Mouse (Mus musculus): ENCODE data around the gene Tst. TPM values are rescaled to one million over a fixed set of nuclear protein-coding genes. Genes with fewer than 3 reads are reported as not detected.
A peak's percentile ranks its signal among the peaks of the same experiment; 100 is the strongest.

The Tst gene
- 6.3 and 6.7 TPM in 2 replicates for polyA plus RNA-seq (2016; fragmentation: Nextera tagmentation; extraction: Ambion mirVana)

DNA sequence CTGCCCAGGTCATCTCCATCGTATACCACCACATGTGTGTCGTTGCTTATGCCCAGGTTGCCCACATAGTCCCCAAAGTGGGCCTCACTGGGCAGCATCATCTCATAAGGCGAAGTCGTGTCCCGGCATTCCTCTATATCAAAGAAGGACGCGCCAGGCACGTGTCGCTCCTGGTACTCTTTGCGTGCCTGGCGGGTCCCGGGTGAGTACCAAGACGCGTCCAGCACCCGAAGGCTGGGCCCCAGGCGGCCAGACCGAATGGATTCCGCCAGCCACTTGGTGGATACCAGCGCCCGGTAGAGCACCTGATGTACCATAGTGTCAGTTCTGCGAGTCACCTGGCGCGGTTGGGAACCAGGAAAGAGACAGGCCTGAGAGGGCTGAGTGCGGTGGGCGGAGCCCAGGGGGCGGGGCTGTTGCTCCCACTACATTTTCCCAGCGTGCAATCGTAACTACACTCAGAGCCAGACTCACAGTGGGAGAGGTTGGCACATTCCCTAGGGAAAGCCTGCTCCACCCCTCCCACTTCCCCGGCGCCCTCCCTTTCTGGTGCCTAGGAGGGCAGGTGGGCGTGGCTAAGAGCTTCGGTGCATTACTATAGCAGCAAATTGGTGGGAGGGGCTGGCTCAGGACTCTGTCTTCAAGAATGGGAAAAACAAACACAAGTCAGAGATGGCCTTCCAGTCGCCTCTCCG is at the start of gene Tst:
TSS of gene Tst (minus strand) at position 391 of the 695 bp plus-strand sequence.
- H3K27ac ChIP-seq = peak within 1 kb of the TSS; percentile 88
- H3K4me3 ChIP-seq (replicated peaks) = peak within 1 kb of the TSS; percentile 67
- H3K9me3 ChIP-seq = no peaks in the 10 kb centered on the region
- peak within 1 kb of the TSS; percentile 92 for H3K4me2 ChIP-seq
- H3K9ac ChIP-seq (replicated peaks) = peak within 1 kb of the TSS; percentile 66
- no peaks in the 10 kb centered on the region for H3K36me3 ChIP-seq
- H3K4me1 ChIP-seq (replicated peaks) = peaks cover 34% of the 10 kb centered on the region
- peak; percentile 44; the same call in 1 of the 2 replicates for ATAC-seq (ENCODE audit: insufficient number of reproducible peaks, insufficient read depth, low FRiP score, low TSS enrichment, low read depth)
- peaks cover 32% of the 10 kb centered on the region for H3K27me3 ChIP-seq
- WGBS = 2% methylated on average over 34 of the region's 34 CpGs

- ATAC-seq (ENCODE audit: insufficient number of reproducible peaks, insufficient read depth, low FRiP score, low TSS enrichment, low read depth) = no peak
- Histone ChIP-seq H3K27me3 (no peaks in the 10 kb centered on the region), H3K9ac (replicated peaks) (no peak overlapping the region), H3K4me3 (replicated peaks) (no peak overlapping the region), H3K36me3 (no peaks in the 10 kb centered on the region), H3K4me1 (replicated peaks) (peaks cover 13% of the 10 kb centered on the region), H3K9me3 (no peaks in the 10 kb centered on the region), H3K27ac (no peak overlapping the region), H3K4me2 (no peak overlapping the region)
- WGBS = 83% methylated on average over 4 of the region's 4 CpGs
Measured at GRCm38 (mm10) chr15:78455168-78455567, 49.5 kb upstream of the Tst start.

DNA sequence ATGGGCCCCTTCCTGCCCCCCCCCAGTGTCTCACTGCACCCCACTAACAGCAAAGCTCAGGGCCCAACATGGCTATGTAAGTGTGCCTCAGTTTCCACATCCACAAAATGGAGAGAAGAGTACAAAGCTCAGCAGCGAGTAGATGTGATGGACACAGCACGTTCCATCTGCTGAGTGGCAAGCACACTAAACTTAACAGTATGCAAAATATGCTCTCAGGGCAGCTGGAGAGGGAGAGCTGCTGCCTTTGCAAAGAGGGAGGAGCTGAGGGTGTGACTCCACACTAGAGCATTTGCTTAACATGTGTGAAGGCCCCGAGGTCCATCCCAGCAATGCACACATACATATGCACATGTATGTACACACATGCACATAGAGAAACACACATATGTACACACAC is 47.2 kb upstream of the Tst start:
- H3K4me3 ChIP-seq (replicated peaks) = no peak overlapping the region
- peaks cover 26% of the 10 kb centered on the region for H3K4me1 ChIP-seq (replicated peaks)
- 89% methylated on average over 3 of the region's 3 CpGs for WGBS
- ATAC-seq (ENCODE audit: insufficient number of reproducible peaks, insufficient read depth, low FRiP score, low TSS enrichment, low read depth) = no peak
- H3K9ac ChIP-seq (replicated peaks) = no peak overlapping the region
- H3K36me3 ChIP-seq = no peaks in the 10 kb centered on the region
- H3K9me3 ChIP-seq = no peaks in the 10 kb centered on the region
- no peak overlapping the region for H3K27ac ChIP-seq
- no peaks in the 10 kb centered on the region for H3K27me3 ChIP-seq
- no peak overlapping the region for H3K4me2 ChIP-seq

- H3K27ac ChIP-seq = no peak overlapping the region
- H3K4me1 ChIP-seq (replicated peaks) = peaks cover 22% of the 10 kb centered on the region
- ATAC-seq (ENCODE audit: insufficient number of reproducible peaks, insufficient read depth, low FRiP score, low TSS enrichment, low read depth) = no peak
- no peaks in the 10 kb centered on the region; the same call in 1 of the 2 replicates for H3K27me3 ChIP-seq
- H3K36me3 ChIP-seq = no peaks in the 10 kb centered on the region
- no peak overlapping the region for H3K9ac ChIP-seq (replicated peaks)
- H3K4me2 ChIP-seq = no peak overlapping the region
- no peaks in the 10 kb centered on the region for H3K9me3 ChIP-seq
- 90% methylated on average over 2 of the region's 2 CpGs for WGBS
- no peak overlapping the region for H3K4me3 ChIP-seq (replicated peaks)
Measured at GRCm38 (mm10) chr15:78451201-78451600, 45.5 kb upstream of the Tst start.

- H3K36me3 ChIP-seq = no peaks in the 10 kb centered on the region
- H3K4me1 ChIP-seq (replicated peaks) = peaks cover 15% of the 10 kb centered on the region
- no peak for ATAC-seq (ENCODE audit: insufficient number of reproducible peaks, insufficient read depth, low FRiP score, low TSS enrichment, low read depth)
- H3K4me2 ChIP-seq = no peak overlapping the region
- H3K27me3 ChIP-seq = no peaks in the 10 kb centered on the region; the same call in 1 of the 2 replicates
- no peak overlapping the region for H3K4me3 ChIP-seq (replicated peaks)
- no peak overlapping the region for H3K9ac ChIP-seq (replicated peaks)
- WGBS = 88% methylated on average over 6 of the region's 6 CpGs
- no peak overlapping the region; the same call in 1 of the 2 replicates for H3K27ac ChIP-seq
- H3K9me3 ChIP-seq = no peaks in the 10 kb centered on the region
Measured at GRCm38 (mm10) chr15:78450419-78450768, 44.7 kb upstream of the Tst start.

DNA sequence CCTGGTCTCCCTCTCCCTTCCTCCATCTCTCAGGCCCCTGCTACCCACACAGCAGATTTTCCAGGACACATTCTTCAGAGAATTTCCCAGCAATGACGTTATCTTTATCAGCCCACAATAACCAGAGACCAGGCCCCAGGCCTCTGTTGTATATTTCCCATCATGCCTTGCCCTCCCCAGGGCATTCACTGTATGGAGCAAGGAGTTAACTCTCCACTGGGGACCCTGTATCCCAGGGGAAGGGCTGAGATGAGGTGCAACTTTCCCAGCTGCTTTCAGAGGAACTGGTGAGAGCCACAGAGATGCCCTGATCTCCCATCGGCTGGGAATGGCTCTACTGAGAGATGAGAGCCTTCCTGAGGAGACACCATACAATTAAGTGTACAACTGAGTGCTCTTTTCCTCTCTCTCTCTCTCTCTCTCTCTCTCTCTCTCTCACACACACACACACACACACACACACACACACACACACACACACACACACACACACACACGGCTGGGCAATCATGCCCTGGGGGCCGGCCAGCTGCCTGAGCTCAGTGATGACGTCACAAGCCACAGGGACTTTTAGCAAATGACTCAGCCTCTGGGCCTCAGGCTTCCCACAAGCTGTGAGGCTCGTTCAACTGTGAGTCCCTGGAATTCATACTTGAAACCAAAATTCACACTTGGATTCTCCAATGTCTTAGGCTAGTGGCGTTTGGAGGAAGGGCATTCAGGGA is 44.1 kb upstream of the Tst start:
- ATAC-seq (ENCODE audit: insufficient number of reproducible peaks, insufficient read depth, low FRiP score, low TSS enrichment, low read depth) = no peak
- Histone ChIP-seq H3K4me3 (replicated peaks) (no peak overlapping the region), H3K4me1 (replicated peaks) (peaks cover 15% of the 10 kb centered on the region), H3K36me3 (no peaks in the 10 kb centered on the region), H3K4me2 (no peak overlapping the region), H3K27me3 (no peaks in the 10 kb centered on the region; the same call in 1 of the 2 replicates), H3K27ac (no peak overlapping the region; the same call in 1 of the 2 replicates), H3K9ac (replicated peaks) (no peak overlapping the region), H3K9me3 (no peaks in the 10 kb centered on the region)
- WGBS = 32% methylated on average over 7 of the region's 7 CpGs

- H3K27me3 ChIP-seq = no peaks in the 10 kb centered on the region; the same call in 1 of the 2 replicates
- peaks cover 15% of the 10 kb centered on the region for H3K4me1 ChIP-seq (replicated peaks)
- no peaks in the 10 kb centered on the region for H3K9me3 ChIP-seq
- no peak overlapping the region for H3K9ac ChIP-seq (replicated peaks)
- ATAC-seq (ENCODE audit: insufficient number of reproducible peaks, insufficient read depth, low FRiP score, low TSS enrichment, low read depth) = no peak
- no peak overlapping the region for H3K4me3 ChIP-seq (replicated peaks)
- H3K4me2 ChIP-seq = no peak overlapping the region
- WGBS = 62% methylated on average over 6 of the region's 6 CpGs
- H3K27ac ChIP-seq = no peak overlapping the region
- H3K36me3 ChIP-seq = no peaks in the 10 kb centered on the region
Measured at GRCm38 (mm10) chr15:78449131-78449530, 43.4 kb upstream of the Tst start.

- peaks cover 15% of the 10 kb centered on the region for H3K4me1 ChIP-seq (replicated peaks)
- no peaks in the 10 kb centered on the region; the same call in 1 of the 2 replicates for H3K27me3 ChIP-seq
- H3K9me3 ChIP-seq = no peaks in the 10 kb centered on the region
- WGBS = 2% methylated on average over 22 of the region's 22 CpGs
- peak overlapping the region; percentile 62 for H3K4me2 ChIP-seq
- peak overlapping the region; percentile 27 for H3K9ac ChIP-seq (replicated peaks)
- peak; percentile 29; the same call in 1 of the 2 replicates for ATAC-seq (ENCODE audit: insufficient number of reproducible peaks, insufficient read depth, low FRiP score, low TSS enrichment, low read depth)
- peak overlapping the region; percentile 29 for H3K4me3 ChIP-seq (replicated peaks)
- H3K27ac ChIP-seq = peak overlapping the region; percentile 83
- no peaks in the 10 kb centered on the region for H3K36me3 ChIP-seq
Measured at GRCm38 (mm10) chr15:78447746-78448535, 42.2 kb upstream of the Tst start.

DNA sequence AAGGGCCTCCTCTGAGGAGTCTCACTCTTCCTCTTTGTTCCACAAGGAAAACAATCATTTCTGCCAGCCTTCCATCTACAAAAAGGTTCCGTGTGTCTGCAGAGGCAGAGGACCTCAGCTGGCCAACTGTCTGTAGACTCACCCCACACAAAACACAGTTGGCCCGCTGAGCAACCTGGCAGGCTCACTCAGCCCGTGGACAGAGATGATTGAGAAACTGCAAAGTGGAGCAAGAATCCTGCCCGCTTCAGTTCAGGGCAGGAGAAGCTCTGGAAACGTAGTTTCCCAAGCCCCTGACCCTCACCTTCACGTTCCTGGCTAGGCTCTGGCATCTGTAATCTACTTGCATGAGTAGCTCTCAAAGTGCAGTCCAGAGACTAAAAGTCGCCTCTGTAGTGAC is 41.4 kb upstream of the Tst start:
- 0 out of 2 replicates have a peak overlapping the region, but pooled peaks have one; percentile 27 for H3K9ac ChIP-seq (replicated peaks)
- no peak overlapping the region for H3K4me3 ChIP-seq (replicated peaks)
- no peaks in the 10 kb centered on the region for H3K9me3 ChIP-seq
- no peak for ATAC-seq (ENCODE audit: insufficient number of reproducible peaks, insufficient read depth, low FRiP score, low TSS enrichment, low read depth)
- H3K27me3 ChIP-seq = no peaks in the 10 kb centered on the region; the same call in 1 of the 2 replicates
- H3K4me1 ChIP-seq (replicated peaks) = peaks cover 15% of the 10 kb centered on the region
- WGBS = 51% methylated on average over 7 of the region's 7 CpGs
- no peak overlapping the region for H3K4me2 ChIP-seq
- no peaks in the 10 kb centered on the region for H3K36me3 ChIP-seq
- no peak overlapping the region for H3K27ac ChIP-seq

GRCm38 (mm10) chr15:78443857-78444256 is 38.1 kb upstream of the Tst start:
- Histone ChIP-seq H3K9ac (replicated peaks) (no peak overlapping the region), H3K9me3 (no peaks in the 10 kb centered on the region), H3K4me2 (no peak overlapping the region), H3K27ac (no peak overlapping the region), H3K27me3 (no peaks in the 10 kb centered on the region; the same call in 1 of the 2 replicates), H3K36me3 (no peaks in the 10 kb centered on the region), H3K4me1 (replicated peaks) (0 out of 2 replicates have a peak, but pooled peaks cover 2% of the 10 kb centered on the region), H3K4me3 (replicated peaks) (no peak overlapping the region)
- WGBS = 51% methylated on average over 6 of the region's 6 CpGs
- no peak for ATAC-seq (ENCODE audit: insufficient number of reproducible peaks, insufficient read depth, low FRiP score, low TSS enrichment, low read depth)

DNA sequence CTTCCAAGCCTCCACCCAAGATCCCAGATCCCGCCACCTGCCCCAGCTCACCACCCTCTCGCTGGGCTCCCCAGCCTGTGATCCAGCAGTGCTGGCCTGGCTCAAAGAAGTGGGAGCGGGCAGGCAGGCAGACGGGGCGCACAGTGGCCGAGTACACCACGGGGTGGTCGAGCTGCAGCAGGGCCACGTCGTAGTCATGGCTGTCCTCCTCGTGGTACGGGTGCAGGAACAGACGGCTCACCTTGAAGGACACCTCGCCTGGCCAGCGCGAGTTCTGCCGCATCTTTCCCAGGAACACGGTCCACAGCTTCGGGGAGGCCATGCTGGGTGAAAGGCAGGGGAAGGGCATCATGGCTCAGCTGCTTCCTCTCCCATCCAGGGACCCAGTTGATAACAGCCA is 36.5 kb upstream of the Tst start:
- no peak overlapping the region for H3K4me2 ChIP-seq
- H3K27ac ChIP-seq = no peak overlapping the region
- H3K9ac ChIP-seq (replicated peaks) = no peak overlapping the region
- ATAC-seq (ENCODE audit: insufficient number of reproducible peaks, insufficient read depth, low FRiP score, low TSS enrichment, low read depth) = no peak
- H3K27me3 ChIP-seq = peaks cover 9% of the 10 kb centered on the region
- H3K4me3 ChIP-seq (replicated peaks) = no peak overlapping the region
- 87% methylated on average over 19 of the region's 19 CpGs for WGBS
- no peaks in the 10 kb centered on the region for H3K36me3 ChIP-seq
- peaks cover 3% of the 10 kb centered on the region for H3K4me1 ChIP-seq (replicated peaks)
- no peaks in the 10 kb centered on the region for H3K9me3 ChIP-seq
